Mouse (Mus musculus) midbrain, embryonic 16.5 days (tissue): Measurements from ENCODE around the gene Fam45a. TPM values are rescaled to one million over a fixed set of nuclear protein-coding genes. Genes with fewer than 3 reads are reported as not detected.
A peak's percentile ranks its signal among the peaks of the same experiment; 100 is the strongest.

Experiments used
- ATAC-seq: fragments of 200-750 bp; cut with Nextera tagmentation; 2 replicates; pipeline ENCODE4 v1.8.0; 2017; ENCODE audit warnings: moderate TSS enrichment
- H3K27ac ChIP-seq: fragments of 300-500 bp; sonication (generic); 2 replicates; pipeline ENCODE4 v1.5.1; 2014; ENCODE audit warnings: mild to moderate bottlenecking, low read length, mixed read lengths
- H3K27me3 ChIP-seq: fragments of 300-500 bp; sonication (generic); 2 replicates; pipeline ENCODE4 v1.6.1; 2014; ENCODE audit warnings: low read depth, low read length, mixed read lengths; ENCODE audit not compliant: control insufficient read depth, insufficient read depth
- H3K36me3 ChIP-seq: fragments of 300-500 bp; sonication (generic); 2 replicates; pipeline ENCODE4 v1.6.1; 2014; ENCODE audit warnings: mild to moderate bottlenecking, low read length, moderate library complexity, mixed read lengths; ENCODE audit not compliant: control insufficient read depth, insufficient read depth
- H3K4me1 ChIP-seq: fragments of 300-500 bp; sonication (generic); 2 replicates; pipeline ENCODE4 v1.6.1; 2014; ENCODE audit warnings: mild to moderate bottlenecking, low read length, mixed read lengths; ENCODE audit not compliant: control insufficient read depth, insufficient read depth
- H3K4me2 ChIP-seq: fragments of 300-500 bp; sonication (generic); 2 replicates; pipeline ENCODE4 v1.6.1; 2014; ENCODE audit warnings: mild to moderate bottlenecking, low read length, mixed read lengths
- H3K4me3 ChIP-seq: fragments of 300-500 bp; sonication (generic); 2 replicates; pipeline ENCODE4 v1.5.1; 2014; ENCODE audit warnings: low read depth, mild to moderate bottlenecking, low read length, moderate library complexity, mixed read lengths
- H3K9ac ChIP-seq: fragments of 300-500 bp; sonication (generic); 2 replicates; pipeline ENCODE4 v1.6.1; 2014; ENCODE audit warnings: low read depth, low read length, mixed read lengths
- H3K9me3 ChIP-seq: fragments of 300-500 bp; sonication (generic); replicated peaks from 2 replicates; pipeline ENCODE4 v1.6.1; 2014; ENCODE audit warnings: mild to moderate bottlenecking, low read length, mixed read lengths; ENCODE audit not compliant: control insufficient read depth, poor library complexity, severe bottlenecking
- WGBS: fragments of 180-500 bp; shearing (Covaris S2); extraction: QIAGEN DNeasy Blood & Tissue Kit; methylation state at CpG from one replicate; pipeline ENCODE4 v1.1.7; 2014; 5-methylcytosine and 5-hydroxymethylcytosine counted together
- polyA plus RNA-seq: library from polyadenylated mRNA; unstranded; fragments of >200 nt; fragmentation: Nextera tagmentation; extraction: Ambion mirVana; gene quantifications from 2 replicates; pipeline ENCODE4 v1.2.1, GENCODE M21; 2015

Fam45a gene
- polyA plus RNA-seq, 1 experiment from 2014 or later = 42.4 TPM

DNA sequence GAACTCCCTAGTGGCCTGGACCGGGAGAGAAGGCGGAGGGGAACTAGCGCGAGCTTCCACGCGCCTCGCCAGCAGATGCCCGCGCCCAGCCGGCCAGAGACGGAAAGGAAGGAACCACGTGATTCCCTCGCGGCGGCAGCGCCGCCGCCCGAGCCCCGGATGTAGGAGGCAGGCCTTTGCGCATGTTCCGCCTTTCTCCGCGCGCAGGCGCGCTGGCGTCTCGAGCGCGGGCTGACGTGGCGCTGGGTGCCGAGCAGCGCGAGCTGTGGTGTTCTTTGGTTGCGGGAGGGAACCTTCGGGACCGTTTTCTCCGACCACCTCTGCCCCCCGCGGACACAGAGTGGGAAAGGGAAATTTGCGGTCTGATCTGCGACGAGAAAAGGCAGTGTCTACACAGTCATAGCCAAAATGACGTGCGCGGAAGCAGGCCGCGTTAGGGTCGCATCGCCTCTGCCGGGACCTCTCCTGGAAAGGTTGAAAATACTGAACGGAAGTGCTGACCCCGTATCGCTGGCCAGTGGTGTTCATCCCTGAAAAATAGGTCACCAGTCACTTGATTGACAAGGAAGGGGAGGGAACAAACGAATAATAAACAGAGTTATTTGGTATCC, 20.7 kb upstream of the Fam45a start, which contains the start of gene Eif3a:
Gene Eif3a, minus strand, starts transcription at position 108 of the 611 bp plus-strand sequence.
- H3K9ac ChIP-seq = peak within 1 kb of the TSS; percentile 96
- H3K4me1 ChIP-seq = peaks cover 23% of the 10 kb centered on the region
- peak; percentile 96 for ATAC-seq
- H3K4me3 ChIP-seq = peak within 1 kb of the TSS; percentile 73
- H3K9me3 ChIP-seq = no peaks in the 10 kb centered on the region
- peak within 1 kb of the TSS; percentile 81 for H3K4me2 ChIP-seq
- H3K27me3 ChIP-seq = no peaks in the 10 kb centered on the region
- H3K27ac ChIP-seq = peak within 1 kb of the TSS; percentile 96
- no peaks in the 10 kb centered on the region for H3K36me3 ChIP-seq
- WGBS = under 1% methylated on average over 57 of the region's 57 CpGs

DNA sequence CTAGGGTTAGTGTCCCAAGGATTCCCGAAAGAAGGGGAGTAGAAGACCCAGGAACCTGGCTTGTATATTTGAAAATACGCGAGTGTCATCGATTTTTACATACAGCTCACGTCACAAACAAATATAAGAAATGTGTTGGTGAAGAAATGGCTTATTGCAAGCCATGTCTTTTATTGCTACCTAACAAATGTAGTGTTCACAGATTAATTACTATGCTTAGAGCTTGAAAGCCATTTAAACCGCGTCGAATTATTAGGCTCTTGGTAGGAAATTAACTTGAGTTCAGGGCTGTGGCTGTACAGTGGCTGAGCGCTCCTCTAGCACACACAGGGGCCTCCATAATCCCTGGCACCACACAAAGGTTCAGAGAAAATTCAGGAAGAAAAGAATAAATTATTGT, 20.2 kb upstream of the Fam45a start:
- Histone ChIP-seq H3K27me3 (no peaks in the 10 kb centered on the region), H3K36me3 (no peaks in the 10 kb centered on the region), H3K27ac (peak overlapping the region; percentile 96), H3K4me3 (peak overlapping the region; percentile 73), H3K9me3 (no peaks in the 10 kb centered on the region), H3K4me1 (peaks cover 22% of the 10 kb centered on the region), H3K4me2 (peak overlapping the region; percentile 71), H3K9ac (peak overlapping the region; percentile 96)
- WGBS = 15% methylated on average over 9 of the region's 9 CpGs
- ATAC-seq = peak; percentile 37; the same call in 1 of the 2 replicates

DNA sequence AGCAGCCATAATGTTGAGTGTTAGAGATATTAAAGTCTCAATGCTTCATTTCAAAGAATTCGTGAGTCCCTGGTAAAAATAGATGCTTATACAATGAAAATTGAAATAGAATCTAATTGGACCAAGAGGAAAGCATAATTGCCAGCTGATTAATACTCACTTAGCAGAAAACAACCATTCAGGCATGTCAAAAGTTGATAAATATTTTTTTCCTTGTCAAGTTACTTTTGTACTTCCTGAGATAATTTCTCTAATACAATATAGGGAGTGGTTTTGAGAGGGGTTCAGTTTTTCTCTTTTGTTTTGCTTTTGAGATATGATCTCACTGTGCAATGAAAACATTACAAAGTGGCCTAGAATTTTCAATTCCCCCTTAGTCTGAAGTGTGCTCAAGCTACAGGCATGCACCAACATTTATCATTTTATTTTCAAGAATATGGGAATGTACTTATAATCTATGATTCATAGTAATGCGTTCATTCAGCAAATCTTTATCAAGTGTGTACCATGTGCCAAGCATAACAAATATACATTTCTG, 18.1 kb upstream of the Fam45a start:
- H3K27ac ChIP-seq = no peak overlapping the region
- no peaks in the 10 kb centered on the region for H3K27me3 ChIP-seq
- 85% methylated on average over 2 of the region's 2 CpGs for whole genome bisulfite sequencing
- H3K4me2 ChIP-seq = no peak overlapping the region
- no peak for ATAC-seq
- no peak overlapping the region for H3K9ac ChIP-seq
- H3K36me3 ChIP-seq = no peaks in the 10 kb centered on the region
- H3K4me3 ChIP-seq = no peak overlapping the region
- H3K9me3 ChIP-seq = no peaks in the 10 kb centered on the region
- H3K4me1 ChIP-seq = peaks cover 10% of the 10 kb centered on the region

- no peak overlapping the region for H3K4me3 ChIP-seq
- no peaks in the 10 kb centered on the region for H3K9me3 ChIP-seq
- no peak overlapping the region for H3K9ac ChIP-seq
- H3K27me3 ChIP-seq = no peaks in the 10 kb centered on the region
- H3K36me3 ChIP-seq = no peaks in the 10 kb centered on the region
- no peak overlapping the region for H3K4me2 ChIP-seq
- ATAC-seq = no peak
- H3K27ac ChIP-seq = no peak overlapping the region
- WGBS = 70% methylated on average over 2 of the region's 2 CpGs
- peaks cover 5% of the 10 kb centered on the region; the same call in 1 of the 2 replicates for H3K4me1 ChIP-seq
Observed at GRCm38 (mm10) chr19:60795244-60795643, 16.1 kb upstream of the Fam45a start.

GRCm38 (mm10) chr19:60797415-60797814, 14.0 kb upstream of the Fam45a start:
- no peak for ATAC-seq
- 97% methylated on average over 2 of the region's 2 CpGs for WGBS
- no peaks in the 10 kb centered on the region for H3K36me3 ChIP-seq

DNA sequence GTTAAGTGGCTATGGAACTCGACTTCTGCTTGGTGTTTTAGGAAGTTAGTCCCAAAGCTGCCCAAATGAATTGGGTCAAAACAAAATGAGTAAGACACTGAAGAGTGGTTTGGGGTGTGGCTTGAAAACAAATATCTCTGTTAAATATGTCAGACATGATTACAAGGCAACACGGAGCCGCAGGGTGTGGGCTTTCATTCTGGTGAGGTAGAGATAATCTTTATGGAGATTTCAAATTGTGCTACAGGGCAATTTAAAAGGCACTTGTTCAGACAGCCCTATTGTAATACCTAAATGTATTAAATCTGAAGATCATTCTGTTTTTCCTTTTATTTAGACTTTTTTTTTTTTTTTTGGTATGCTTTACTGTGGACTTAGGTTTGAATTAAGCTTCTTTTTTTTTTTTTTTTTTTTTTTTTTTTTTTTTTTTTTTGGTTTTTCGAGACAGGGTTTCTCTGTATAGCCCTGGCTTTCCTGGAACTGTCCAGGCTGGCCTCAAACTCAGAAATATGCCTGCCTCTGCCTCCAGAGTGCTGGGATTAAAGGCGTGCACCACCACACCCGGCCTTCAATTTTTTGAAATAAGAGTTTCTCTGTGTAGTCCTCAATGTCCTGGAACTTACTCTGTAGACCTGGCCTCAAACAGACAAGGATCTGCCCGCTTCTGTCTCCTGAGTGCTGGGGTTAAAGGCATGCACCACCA, 11.4 kb upstream of the Fam45a start:
- H3K9ac ChIP-seq = no peak overlapping the region
- no peak for ATAC-seq
- WGBS = 76% methylated on average over 7 of the region's 7 CpGs

More at GRCm38 (mm10) chr19:60797415-60797814, 14.0 kb upstream of the Fam45a start:
- no peak overlapping the region for H3K4me2 ChIP-seq
- H3K27ac ChIP-seq = no peak overlapping the region
- H3K4me3 ChIP-seq = no peak overlapping the region
- H3K4me1 ChIP-seq = no peaks in the 10 kb centered on the region
- H3K9ac ChIP-seq = no peak overlapping the region
- H3K9me3 ChIP-seq = no peaks in the 10 kb centered on the region
- no peaks in the 10 kb centered on the region for H3K27me3 ChIP-seq

GRCm38 (mm10) chr19:60804903-60805302, 6.5 kb upstream of the Fam45a start:
- Histone ChIP-seq H3K4me1 (no peaks in the 10 kb centered on the region), H3K9ac (no peak overlapping the region), H3K27ac (no peak overlapping the region), H3K9me3 (no peaks in the 10 kb centered on the region), H3K4me2 (no peak overlapping the region), H3K4me3 (no peak overlapping the region), H3K36me3 (no peaks in the 10 kb centered on the region), H3K27me3 (no peaks in the 10 kb centered on the region)
- 61% methylated on average over 2 of the region's 2 CpGs for WGBS
- no peak for ATAC-seq

More for the DNA sequence above, 11.4 kb upstream of the Fam45a start:
- Histone ChIP-seq H3K4me3 (no peak overlapping the region), H3K36me3 (no peaks in the 10 kb centered on the region), H3K4me1 (no peaks in the 10 kb centered on the region), H3K4me2 (no peak overlapping the region), H3K27ac (no peak overlapping the region), H3K27me3 (no peaks in the 10 kb centered on the region), H3K9me3 (no peaks in the 10 kb centered on the region)

DNA sequence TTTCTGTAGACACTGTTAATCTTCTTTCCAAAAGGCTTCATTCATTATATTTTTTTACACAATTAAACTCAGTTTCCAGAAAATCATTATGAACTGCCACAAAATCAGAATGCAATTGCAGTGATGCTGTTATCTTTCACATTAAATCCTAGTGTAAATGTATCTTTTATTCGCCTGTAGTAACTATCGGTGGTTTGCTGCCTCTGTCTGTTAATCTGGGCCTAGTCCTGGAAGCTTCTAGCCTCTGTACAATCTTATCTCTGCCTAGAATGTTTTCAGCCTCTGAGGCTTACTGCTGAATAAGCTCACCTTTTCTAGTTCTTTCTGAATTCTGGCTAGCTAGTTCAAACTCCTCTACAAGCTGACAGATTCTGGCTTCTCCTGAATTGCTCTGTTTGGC, 1.5 kb upstream of the Fam45a start:
- WGBS = 93% methylated on average over 2 of the region's 2 CpGs
- Histone ChIP-seq H3K4me1 (peaks cover 9% of the 10 kb centered on the region), H3K9ac (no peak overlapping the region), H3K4me3 (no peak overlapping the region), H3K27me3 (no peaks in the 10 kb centered on the region), H3K4me2 (no peak overlapping the region), H3K9me3 (no peaks in the 10 kb centered on the region), H3K27ac (no peak overlapping the region), H3K36me3 (no peaks in the 10 kb centered on the region; the same call in 1 of the 2 replicates)
- ATAC-seq = no peak

DNA sequence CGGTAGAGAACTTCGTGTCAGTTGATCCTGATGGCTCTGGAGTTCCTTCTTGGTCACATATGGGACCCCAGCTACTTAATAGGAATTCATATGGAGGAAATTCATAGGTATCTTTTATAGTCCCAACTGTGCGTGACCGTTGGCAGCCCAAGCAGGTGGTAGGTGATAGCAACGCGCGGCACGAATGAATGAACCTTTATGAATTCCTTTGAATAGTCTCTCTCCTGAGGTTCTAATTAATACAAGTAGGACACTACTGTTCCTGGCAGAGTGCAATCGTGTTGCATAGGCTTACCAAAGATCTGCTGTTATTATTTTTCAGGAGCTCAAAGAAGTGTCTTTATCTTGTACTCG, 628 bp downstream of the Fam45a start:
- ATAC-seq = no peak

More for the DNA sequence above, 628 bp downstream of the Fam45a start:
- H3K4me2 ChIP-seq = peak overlapping the region; percentile 67
- H3K27me3 ChIP-seq = no peaks in the 10 kb centered on the region
- H3K4me1 ChIP-seq = peaks cover 9% of the 10 kb centered on the region
- 15% methylated on average over 10 of the region's 10 CpGs for WGBS
- H3K9ac ChIP-seq = peak overlapping the region; percentile 80
- 0 out of 2 replicates have a peak overlapping the region, but pooled peaks have one; percentile 77 for H3K27ac ChIP-seq
- peak overlapping the region; percentile 63 for H3K4me3 ChIP-seq
- H3K9me3 ChIP-seq = no peaks in the 10 kb centered on the region
- peaks cover 5% of the 10 kb centered on the region for H3K36me3 ChIP-seq
